In the genomic region with DNA sequence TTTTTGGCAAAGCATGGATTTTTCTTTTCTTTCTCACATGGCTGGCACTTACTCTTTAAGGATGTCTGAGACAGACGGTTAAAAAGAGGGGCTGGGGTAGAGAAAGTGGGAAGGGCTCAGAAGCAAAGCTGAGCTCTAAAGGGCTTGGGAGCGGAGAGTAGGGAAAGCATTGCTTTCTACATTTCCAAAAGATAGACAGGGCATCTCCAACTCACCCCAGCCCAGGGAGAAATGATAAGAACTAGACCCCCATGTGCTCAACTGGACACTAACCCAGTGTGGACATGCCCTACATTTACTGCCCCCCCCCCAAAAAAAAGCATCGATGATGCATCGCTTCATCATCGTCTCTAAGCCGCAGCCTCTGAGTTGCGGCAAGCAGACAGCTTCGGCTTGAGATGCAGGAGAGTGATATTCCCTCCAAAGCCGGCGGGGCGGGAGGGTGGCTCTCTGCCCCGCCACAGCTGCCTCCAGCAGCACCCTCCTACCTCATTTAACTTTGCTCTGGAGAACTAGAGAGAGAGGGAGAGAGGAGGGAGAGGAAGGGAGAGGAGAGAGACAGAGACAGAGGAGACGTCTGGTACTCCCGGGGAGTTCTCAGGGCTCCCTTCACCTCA, we compare ENCODE assay signal across 8 mouse cellular contexts. TPM values are rescaled to one million over a fixed set of nuclear protein-coding genes. Genes with fewer than 3 reads are reported as not detected.
DNase-seq lines count a peak whose midpoint lies in the region; ATAC-seq and TF ChIP-seq lines count a peak whose summit lies in the region.

No protein-coding gene starts in this region.

- peaks cover 7% of the 10 kb centered on the region for H3K4me1 ChIP-seq in heart, adult 2 months (ENCODE audit: control insufficient read depth, insufficient read depth, low read length)
- H3K4me1 ChIP-seq in intestine, embryonic 16.5 days (ENCODE audit: control insufficient read depth, insufficient read depth, low read length): peaks cover 13% of the 10 kb centered on the region
- peaks cover 8% of the 10 kb centered on the region for H3K4me1 ChIP-seq in small intestine, adult 2 months (ENCODE audit: control insufficient read depth, insufficient read depth, insufficient read length, low read length)

- H3K27me3 ChIP-seq in heart, adult 2 months (ENCODE audit: control insufficient read depth, insufficient read depth, low read length): no peaks in the 10 kb centered on the region
- H3K27me3 ChIP-seq in intestine, embryonic 16.5 days (replicated peaks; ENCODE audit: control insufficient read depth, insufficient read depth, low read length): peaks cover 28% of the 10 kb centered on the region
- H3K27me3 ChIP-seq in small intestine, adult 2 months (ENCODE audit: control insufficient read depth, insufficient read depth, low read length): peaks cover 29% of the 10 kb centered on the region

- no peak for TF ChIP-seq POLR2A in heart, adult 2 months (IDR thresholded peaks at IDR 0.05; ENCODE audit: insufficient read depth, low read depth, low read length)
- TF ChIP-seq POLR2A in small intestine, adult 2 months (IDR thresholded peaks at IDR 0.05; ENCODE audit: low read depth, low read length): no peak

- 0 out of 2 replicates have a peak overlapping the region, but pooled peaks have one; percentile 2 for H3K4me2 ChIP-seq in intestine, embryonic 16.5 days (ENCODE audit: low read depth, low read length)

- TF ChIP-seq EP300 in heart, adult 2 months (IDR thresholded peaks at IDR 0.05; ENCODE audit: insufficient read depth, low read depth, low read length): no peak

- H3K9me3 ChIP-seq in intestine, embryonic 16.5 days (ENCODE audit: control insufficient read depth, low read length): no peaks in the 10 kb centered on the region

- no peak for TF ChIP-seq CTCF in heart, adult 2 months (IDR thresholded peaks at IDR 0.05)
- TF ChIP-seq CTCF in small intestine, adult 2 months (IDR thresholded peaks at IDR 0.05; ENCODE audit: extremely low read depth, insufficient read length, insufficient replicate concordance, low read depth, low read length): no peak

- no peaks in the 10 kb centered on the region for H3K79me2 ChIP-seq in heart, adult 2 months (replicated peaks; ENCODE audit: control insufficient read depth, insufficient read depth, low read length)

- 11% methylated on average over 14 of the region's 14 CpGs for WGBS in heart, adult 2 months
- WGBS in intestine, embryonic 16.5 days: 6% methylated on average over 14 of the region's 14 CpGs
- WGBS in small intestine, adult 2 months: 14% methylated on average over 14 of the region's 14 CpGs

- H3K27ac ChIP-seq in heart, adult 2 months: no peak overlapping the region
- H3K27ac ChIP-seq in intestine, embryonic 16.5 days (ENCODE audit: low read length): no peak overlapping the region
- H3K27ac ChIP-seq in small intestine, adult 2 months (ENCODE audit: insufficient read depth, low read depth, low read length): no peak overlapping the region

- DNase-seq in heart, adult 2 months: no peak
- DNase-seq in heart, adult 8-10 months (ENCODE audit: low spot score): no peak
- DNase-seq in thymus, postnatal 0 days (ENCODE audit: low spot score): peak; percentile 10
- DNase-seq in thymus, postnatal 25 days: no peak
- no peak for DNase-seq in testis, postnatal 14 days (ENCODE audit: low spot score)
- DNase-seq in adrenal gland, postnatal 14 days: no peak

- ATAC-seq in intestine, embryonic 16.5 days: no peak

- intact Hi-C loops in heart, adult 2 months (cut with DNase I): no loop called here

- no peak overlapping the region for H3K9ac ChIP-seq in heart, adult 2 months (ENCODE audit: low read depth, low read length)
- H3K9ac ChIP-seq in intestine, embryonic 16.5 days (ENCODE audit: low read depth, low read length): no peak overlapping the region

- no peaks in the 10 kb centered on the region for H3K36me3 ChIP-seq in heart, adult 2 months (ENCODE audit: control insufficient read depth, insufficient read depth, low read length)
- H3K36me3 ChIP-seq in intestine, embryonic 16.5 days (ENCODE audit: control insufficient read depth, insufficient read depth, low read length): no peaks in the 10 kb centered on the region
- no peaks in the 10 kb centered on the region for H3K36me3 ChIP-seq in small intestine, adult 2 months (ENCODE audit: control insufficient read depth, insufficient read depth, low read length)

- peak overlapping the region; percentile 76; the same call in 1 of the 2 replicates for H3K4me3 ChIP-seq in heart, adult 2 months
- peak overlapping the region; percentile 8; the same call in 1 of the 2 replicates for H3K4me3 ChIP-seq in intestine, embryonic 16.5 days (ENCODE audit: low read length)
- peak overlapping the region; percentile 39 for H3K4me3 ChIP-seq in small intestine, adult 2 months (ENCODE audit: low read depth, low read length)

RNA-seq across cellular contexts. Expression of a gene that starts 1.5 kb away (rescaled TPM):
- 1 to 10 TPM; 1.1 to 1.3 TPM for total RNA-seq in heart, adult 2 months (2021)
- 2.6 and 3.3 TPM in 2 replicates for polyA plus RNA-seq in heart, adult 2 months (2012; rRNA removed)
- total RNA-seq in heart, adult 8-10 months (2022): 1 to 10 TPM in 3 of 4 experiments, under 1 TPM in 1; 1.00 to 2.1 (median 1.2) TPM
- 1.1 and 1.7 TPM in 2 replicates for polyA plus RNA-seq in thymus, postnatal 0 days (2015; fragmentation: Nextera tagmentation; extraction: Ambion mirVana)
- polyA plus RNA-seq in intestine, embryonic 16.5 days (2015; fragmentation: Nextera tagmentation; extraction: Ambion mirVana): 0.95 and 1.1 TPM in 2 replicates
- polyA plus RNA-seq in small intestine, adult 2 months (2012; rRNA removed): 1.6 and 2.2 TPM in 2 replicates
- total RNA-seq in adrenal gland, postnatal 14 days (2021): 2.1 and 3.6 TPM in 2 replicates

RNA-seq across cellular contexts. Expression of a gene that starts 13.0 kb away (rescaled TPM):
- 10 to 100 TPM; 47.9 to 55.4 TPM for total RNA-seq in heart, adult 2 months (2021)
- polyA plus RNA-seq in heart, adult 2 months (2012; rRNA removed): 18.9 and 30.7 TPM in 2 replicates
- 10 to 100 TPM; 53.2 to 61.7 (median 56.4) TPM for total RNA-seq in heart, adult 8-10 months (2022)
- 23.5 and 26.4 TPM in 2 replicates for polyA plus RNA-seq in thymus, postnatal 0 days (2015; fragmentation: Nextera tagmentation; extraction: Ambion mirVana)
- 15.6 and 17.6 TPM in 2 replicates for polyA plus RNA-seq in intestine, embryonic 16.5 days (2015; fragmentation: Nextera tagmentation; extraction: Ambion mirVana)
- 13.6 and 24.3 TPM in 2 replicates for polyA plus RNA-seq in small intestine, adult 2 months (2012; rRNA removed)
- 85.2 and 87.5 TPM in 2 replicates for total RNA-seq in adrenal gland, postnatal 14 days (2021)

RNA-seq across cellular contexts. Expression of a gene that starts 32.3 kb away (rescaled TPM):
- under 1 TPM; 0.11 to 0.16 TPM for total RNA-seq in heart, adult 2 months (2021)
- 0.15 and 0.37 TPM in 2 replicates for polyA plus RNA-seq in heart, adult 2 months (2012; rRNA removed)
- 1 to 10 TPM in 1 of 4 experiments, under 1 TPM in 3; 0.41 to 1.1 (median 0.84) TPM for total RNA-seq in heart, adult 8-10 months (2022)
- polyA plus RNA-seq in thymus, postnatal 0 days (2015; fragmentation: Nextera tagmentation; extraction: Ambion mirVana): 0.09 and 0.40 TPM in 2 replicates
- 0.66 and 0.70 TPM in 2 replicates for polyA plus RNA-seq in intestine, embryonic 16.5 days (2015; fragmentation: Nextera tagmentation; extraction: Ambion mirVana)
- polyA plus RNA-seq in small intestine, adult 2 months (2012; rRNA removed): 0.09 TPM in 1 of 2 replicates, not detected in the other
- total RNA-seq in adrenal gland, postnatal 14 days (2021): 0.96 and 0.98 TPM in 2 replicates

RNA-seq across cellular contexts. Expression of a gene that starts 45.1 kb away (rescaled TPM):
- total RNA-seq in heart, adult 2 months (2021): 1 to 10 TPM; 2.6 to 2.7 TPM
- polyA plus RNA-seq in heart, adult 2 months (2012; rRNA removed): 6.5 and 7.7 TPM in 2 replicates
- total RNA-seq in heart, adult 8-10 months (2022): 1 to 10 TPM; 2.0 to 2.8 (median 2.6) TPM
- 8.5 and 9.6 TPM in 2 replicates for polyA plus RNA-seq in thymus, postnatal 0 days (2015; fragmentation: Nextera tagmentation; extraction: Ambion mirVana)
- polyA plus RNA-seq in intestine, embryonic 16.5 days (2015; fragmentation: Nextera tagmentation; extraction: Ambion mirVana): 20.3 and 22.8 TPM in 2 replicates
- 19.1 and 40.2 TPM in 2 replicates for polyA plus RNA-seq in small intestine, adult 2 months (2012; rRNA removed)
- total RNA-seq in adrenal gland, postnatal 14 days (2021): 12.0 and 18.2 TPM in 2 replicates

RNA-seq across cellular contexts. Expression of a gene that starts 52.3 kb away (rescaled TPM):
- total RNA-seq in heart, adult 2 months (2021): 1 to 10 TPM; 5.1 to 5.8 TPM
- polyA plus RNA-seq in heart, adult 2 months (2012; rRNA removed): 3.2 and 4.8 TPM in 2 replicates
- total RNA-seq in heart, adult 8-10 months (2022): 1 to 10 TPM; 5.6 to 9.4 (median 7.7) TPM
- 4.6 and 6.4 TPM in 2 replicates for polyA plus RNA-seq in thymus, postnatal 0 days (2015; fragmentation: Nextera tagmentation; extraction: Ambion mirVana)
- 96.8 and 108 TPM in 2 replicates for polyA plus RNA-seq in intestine, embryonic 16.5 days (2015; fragmentation: Nextera tagmentation; extraction: Ambion mirVana)
- 14.7 and 70.5 TPM in 2 replicates for polyA plus RNA-seq in small intestine, adult 2 months (2012; rRNA removed)
- 7.2 and 7.7 TPM in 2 replicates for total RNA-seq in adrenal gland, postnatal 14 days (2021)

Comparison
In these comparisons a context has a peak if more than half of its experiments do, and no peak if none do; other contexts are left out.
1. H3K4me3 ChIP-seq: peak in every context shown above with its lines; median percentile 76 in heart, adult 2 months; 39 in small intestine, adult 2 months; 8 in intestine, embryonic 16.5 days.